Mouse (Mus musculus) stomach, postnatal 0 days (tissue): ENCODE results near the gene Gm11084.

Source experiments
- CTCF ChIP-seq: IDR thresholded peaks from 2 replicates; pipeline ENCODE4 v1.5.1; 2016; ENCODE audit warnings: antibody characterized with exemption, low read depth, mild to moderate bottlenecking, moderate library complexity
- EP300 ChIP-seq: optimal IDR thresholded peaks from 2 replicates; pipeline ENCODE3; 2016; ENCODE audit warnings: antibody characterized with exemption

- TF ChIP-seq CTCF: no peak
- TF ChIP-seq EP300: no peak
These were observed 15.7 kb downstream of the Gm11084 start for GRCm38 (mm10) chr2:72970831-72971230.
